Comparison of ENCODE assay signal across 12 mouse cellular contexts in genomic region chr11:100402240-100402639, GRCm38 (mm10). TPM values are rescaled to one million over a fixed set of nuclear protein-coding genes. Genes with fewer than 3 reads are reported as not detected.
A peak's percentile ranks its signal among the peaks of the same experiment; 100 is the strongest.
DNase-seq lines count a peak whose midpoint lies in the region; ATAC-seq and TF ChIP-seq lines count a peak whose summit lies in the region.
"Had no signal": no experiment of that assay in that cellular context is flagged by ENCODE, and none has a peak within 500 bp of the region (broad histone marks: within the 10 kb centered on the region; RNA-seq: fewer than 3 reads in every experiment).

No protein-coding gene starts in this region.

- peak overlapping the region; percentile 61; the same call in 1 of the 2 replicates for H3K9ac ChIP-seq in heart, embryonic 14.5 days (ENCODE audit: low read length)
- no peak overlapping the region for H3K9ac ChIP-seq in liver, embryonic 13.5 days

- peaks cover 10% of the 10 kb centered on the region; the same call in 1 of the 2 replicates for H3K4me1 ChIP-seq in kidney, adult 2 months (ENCODE audit: control insufficient read depth, insufficient read depth, low read length)
- peaks cover 50 to 62% of the 10 kb centered on the region in 2 experiments for H3K4me1 ChIP-seq in heart, embryonic 14.5 days (ENCODE audit: control insufficient read depth in 2 of 2, insufficient read depth in 2 of 2, low read length in 2 of 2)
- H3K4me1 ChIP-seq in liver, embryonic 13.5 days (replicated peaks), result peaks cover 47% of the 10 kb centered on the region

- no peak for TF ChIP-seq POLR2A in kidney, adult 2 months (IDR thresholded peaks at IDR 0.05; ENCODE audit: low read depth, low read length)
- TF ChIP-seq POLR2A in brain, embryonic 14.5 days (IDR thresholded peaks at IDR 0.05; ENCODE audit: borderline replicate concordance, extremely low read depth, insufficient read depth, insufficient read length, poor library complexity, severe bottlenecking), result no peak

- DNase-seq in kidney, adult 2 months, result no peak
- DNase-seq in kidney, postnatal 25 days, result no peak
- peak; percentile 23 for DNase-seq in brain, embryonic 14.5 days (ENCODE audit: low read depth)
- peak; percentile 45 for DNase-seq in liver, embryonic 13.5 days
- no peak for DNase-seq in embryo, embryonic 11 days
- DNase-seq in layer of hippocampus, adult 9-11 months, result no peak
- DNase-seq in testis, postnatal 10 days (ENCODE audit: low spot score), result no peak
- DNase-seq: cerebellum, adult 8-10 months; spleen, adult 18-20 months; thymus, postnatal 4 days had no signal

- peak overlapping the region; percentile 27; the same call in 1 of the 2 replicates for H3K27ac ChIP-seq in kidney, adult 2 months (ENCODE audit: insufficient read depth, low read depth, low read length)
- H3K27ac ChIP-seq in heart, embryonic 14.5 days (replicated peaks in 1 of 2; ENCODE audit: control insufficient read depth in 1 of 2, insufficient read depth in 1 of 2, low read depth in 2 of 2, low read length in 2 of 2), result peak overlapping the region; percentile 78 to 99
- H3K27ac ChIP-seq in liver, embryonic 13.5 days, result no peak overlapping the region

- whole genome bisulfite sequencing in kidney, adult 2 months, result 58% methylated on average over 6 of the region's 6 CpGs
- WGBS in heart, embryonic 14.5 days, result 3% methylated on average over 6 of the region's 6 CpGs
- 11% methylated on average over 6 of the region's 6 CpGs for WGBS in liver, embryonic 13.5 days (ENCODE audit: insufficient replicate concordance)

- peak overlapping the region; percentile 56 for H3K4me2 ChIP-seq in heart, embryonic 14.5 days (ENCODE audit: low read length)
- peak overlapping the region; percentile 21 for H3K4me2 ChIP-seq in liver, embryonic 13.5 days

- peak; percentile 12 for ATAC-seq in heart, embryonic 14.5 days (ENCODE audit: insufficient number of reproducible peaks, insufficient read depth, low FRiP score, low read depth)
- no peak for ATAC-seq in liver, embryonic 13.5 days (ENCODE audit: low read depth)
- ATAC-seq: CD4-positive, CD25-positive, alpha-beta regulatory T cell, adult 4 months had no signal

- no peaks in the 10 kb centered on the region for H3K36me3 ChIP-seq in kidney, adult 2 months (ENCODE audit: control insufficient read depth, insufficient read depth, low read length)
- H3K36me3 ChIP-seq in heart, embryonic 14.5 days (ENCODE audit: control insufficient read depth, insufficient read depth, low read length), result peaks cover 3% of the 10 kb centered on the region; the same call in 1 of the 2 replicates
- H3K36me3 ChIP-seq in liver, embryonic 13.5 days, result no peaks in the 10 kb centered on the region

- TF ChIP-seq CTCF in kidney, adult 2 months (conservative IDR thresholded peaks at IDR 0.05; ENCODE audit: insufficient read depth, insufficient read length, low read depth, low read length), result no peak
- TF ChIP-seq CTCF in brain, embryonic 14.5 days (IDR thresholded peaks at IDR 0.05; ENCODE audit: borderline replicate concordance, extremely low read depth, insufficient read depth, insufficient read length), result no peak

- no peaks in the 10 kb centered on the region for H3K27me3 ChIP-seq in kidney, adult 2 months (replicated peaks; ENCODE audit: control insufficient read depth, insufficient read depth, low read length)
- no peaks in the 10 kb centered on the region for H3K27me3 ChIP-seq in heart, embryonic 14.5 days (ENCODE audit: control insufficient read depth, insufficient read depth, low read length)
- H3K27me3 ChIP-seq in liver, embryonic 13.5 days, result peaks cover 3% of the 10 kb centered on the region; the same call in 1 of the 2 replicates

- H3K9me3 ChIP-seq in heart, embryonic 14.5 days (ENCODE audit: control insufficient read depth, low read length), result no peaks in the 10 kb centered on the region
- no peaks in the 10 kb centered on the region for H3K9me3 ChIP-seq in liver, embryonic 13.5 days (replicated peaks)

- H3K4me3 ChIP-seq in kidney, adult 2 months (ENCODE audit: insufficient read depth, low read depth, low read length), result no peak overlapping the region
- no peak overlapping the region for H3K4me3 ChIP-seq in heart, embryonic 14.5 days (ENCODE audit: control insufficient read depth in 1 of 2, insufficient read depth in 1 of 2, low read depth in 1 of 2, low read length in 2 of 2)
- H3K4me3 ChIP-seq in liver, embryonic 13.5 days (replicated peaks), result no peak overlapping the region

RNA-seq across cellular contexts. Expression of gene Jup, which starts 4.7 kb away (rescaled TPM):
- polyA plus RNA-seq in kidney, adult 2 months (2012; rRNA removed), result 220 and 229 TPM in 2 replicates
- 69.6 and 94.2 TPM in 2 replicates for polyA plus RNA-seq in brain, embryonic 14.5 days (2012; rRNA removed)
- polyA plus RNA-seq in heart, embryonic 14.5 days (2014; fragmentation: Nextera tagmentation; extraction: Ambion mirVana), result 117 and 118 TPM in 2 replicates
- 13.2 and 15.5 TPM in 2 replicates for polyA plus RNA-seq in liver, embryonic 13.5 days (2015; fragmentation: Nextera tagmentation; extraction: Ambion mirVana)

RNA-seq across cellular contexts. Expression of gene P3h4, which starts 12.4 kb away (rescaled TPM):
- polyA plus RNA-seq in kidney, adult 2 months (2012; rRNA removed), result 11.9 and 13.9 TPM in 2 replicates
- 20.2 and 21.1 TPM in 2 replicates for polyA plus RNA-seq in brain, embryonic 14.5 days (2012; rRNA removed)
- 54.7 and 58.1 TPM in 2 replicates for polyA plus RNA-seq in heart, embryonic 14.5 days (2014; fragmentation: Nextera tagmentation; extraction: Ambion mirVana)
- polyA plus RNA-seq in liver, embryonic 13.5 days (2015; fragmentation: Nextera tagmentation; extraction: Ambion mirVana), result 5.8 and 6.0 TPM in 2 replicates
- polyA plus RNA-seq: CD4-positive, CD25-positive, alpha-beta regulatory T cell, adult 4 months had no signal

RNA-seq across cellular contexts. Expression of gene Fkbp10, which starts 13.3 kb away (rescaled TPM):
- 12.5 and 15.9 TPM in 2 replicates for polyA plus RNA-seq in kidney, adult 2 months (2012; rRNA removed)
- 25.0 and 32.8 TPM in 2 replicates for polyA plus RNA-seq in brain, embryonic 14.5 days (2012; rRNA removed)
- polyA plus RNA-seq in heart, embryonic 14.5 days (2014; fragmentation: Nextera tagmentation; extraction: Ambion mirVana), result 94.5 and 95.3 TPM in 2 replicates
- 11.8 and 13.1 TPM in 2 replicates for polyA plus RNA-seq in liver, embryonic 13.5 days (2015; fragmentation: Nextera tagmentation; extraction: Ambion mirVana)
- polyA plus RNA-seq: CD4-positive, CD25-positive, alpha-beta regulatory T cell, adult 4 months had no signal

RNA-seq across cellular contexts. Expression of gene Nt5c3b, which starts 39.4 kb away (rescaled TPM):
- polyA plus RNA-seq in kidney, adult 2 months (2012; rRNA removed), result 29.3 and 32.0 TPM in 2 replicates
- 99.3 and 111 TPM in 2 replicates for polyA plus RNA-seq in brain, embryonic 14.5 days (2012; rRNA removed)
- polyA plus RNA-seq in heart, embryonic 14.5 days (2014; fragmentation: Nextera tagmentation; extraction: Ambion mirVana), result 95.8 and 102 TPM in 2 replicates
- polyA plus RNA-seq in liver, embryonic 13.5 days (2015; fragmentation: Nextera tagmentation; extraction: Ambion mirVana), result 25.1 and 27.6 TPM in 2 replicates

RNA-seq across cellular contexts. Expression of gene Klhl10, which starts 39.5 kb away (rescaled TPM):
- polyA plus RNA-seq in kidney, adult 2 months (2012; rRNA removed), result 0.13 and 0.34 TPM in 2 replicates
- polyA plus RNA-seq in brain, embryonic 14.5 days (2012; rRNA removed), result 0.96 and 1.4 TPM in 2 replicates
- 0.36 and 0.44 TPM in 2 replicates for polyA plus RNA-seq in heart, embryonic 14.5 days (2014; fragmentation: Nextera tagmentation; extraction: Ambion mirVana)
- 0.08 and 0.24 TPM in 2 replicates for polyA plus RNA-seq in liver, embryonic 13.5 days (2015; fragmentation: Nextera tagmentation; extraction: Ambion mirVana)

Comparison
In these comparisons a context has a peak if more than half of its experiments do, and no peak if none do; other contexts are left out.
1. DNase-seq: peak in brain, embryonic 14.5 days (single experiment) and liver, embryonic 13.5 days (single experiment); none in kidney, adult 2 months (single experiment), kidney, postnatal 25 days (0 of 2), embryo, embryonic 11 days (single experiment), layer of hippocampus, adult 9-11 months (single experiment) and testis, postnatal 10 days (single experiment).